Mouse (Mus musculus) heart, adult 2 months (tissue): ENCODE data around the gene Ank3.

Experiments
- CTCF ChIP-seq: fragments of 200-600 bp; IDR thresholded peaks from 2 replicates; pipeline ENCODE4 v1.8.1; 2022; ENCODE audit warnings: antibody characterized with exemption, mild to moderate bottlenecking, moderate library complexity
- EP300 ChIP-seq: fragments of 200-500 bp; IDR thresholded peaks from 2 replicates; pipeline ENCODE4 v1.6.1; 2011; ENCODE audit warnings: low read depth, low read length, control low read depth; ENCODE audit not compliant: insufficient read depth
- POLR2A ChIP-seq: fragments of 200-500 bp; IDR thresholded peaks from 2 replicates; pipeline ENCODE4 v1.6.1; 2011; ENCODE audit warnings: mild to moderate bottlenecking, low read depth, low read length, control low read depth; ENCODE audit not compliant: insufficient read depth

- TF ChIP-seq CTCF: no peak
- TF ChIP-seq EP300: no peak
- TF ChIP-seq POLR2A: no peak
Observed at GRCm38 (mm10) chr10:69510392-69510791, 111.8 kb downstream of the Ank3 start.
